Mouse (Mus musculus): ENCODE data around the gene Rsph1. TPM values are rescaled to one million over a fixed set of nuclear protein-coding genes. Genes with fewer than 3 reads are reported as not detected.
A peak's percentile ranks its signal among the peaks of the same experiment; 100 is the strongest.

Gene Rsph1
- total RNA-seq, 2 experiments from 2014 or later = 13.5 to 20.8 TPM

- no peak for DNase-seq (ENCODE audit: low spot score in 2 of 2)
Observed at GRCm38 (mm10) chr17:31304895-31305775, 28.0 kb upstream of the Rsph1 start.

GRCm38 (mm10) chr17:31303401-31303800 lies 26.2 kb upstream of the Rsph1 start:
- DNase-seq (ENCODE audit: low spot score in 2 of 2) = no peak

- no peak for DNase-seq (ENCODE audit: low spot score in 2 of 2)
Observed at GRCm38 (mm10) chr17:31300736-31301135, 23.6 kb upstream of the Rsph1 start.

- no peak for DNase-seq (ENCODE audit: low spot score in 2 of 2)
Observed at GRCm38 (mm10) chr17:31299981-31300380, 22.8 kb upstream of the Rsph1 start.

- DNase-seq (ENCODE audit: low spot score in 2 of 2) = no peak
Observed at GRCm38 (mm10) chr17:31298419-31299209, 21.4 kb upstream of the Rsph1 start.

- DNase-seq (ENCODE audit: low spot score in 2 of 2) = no peak
Observed at GRCm38 (mm10) chr17:31297521-31297939, 20.3 kb upstream of the Rsph1 start.

GRCm38 (mm10) chr17:31295892-31296781 lies 19.0 kb upstream of the Rsph1 start:
- peak; percentile 63 to 75 for DNase-seq (ENCODE audit: low spot score in 2 of 2)

GRCm38 (mm10) chr17:31295215-31295891 lies 18.2 kb upstream of the Rsph1 start:
- DNase-seq (ENCODE audit: low spot score in 2 of 2) = peak in 1 of 2 experiments; percentile 41

GRCm38 (mm10) chr17:31294363-31295214 lies 17.4 kb upstream of the Rsph1 start:
- no peak for DNase-seq (ENCODE audit: low spot score in 2 of 2)

- DNase-seq (ENCODE audit: low spot score in 2 of 2) = no peak
Observed at GRCm38 (mm10) chr17:31290859-31291258, 13.7 kb upstream of the Rsph1 start.

- no peak for DNase-seq (ENCODE audit: low spot score in 2 of 2)
Observed at GRCm38 (mm10) chr17:31290311-31290710, 13.1 kb upstream of the Rsph1 start.

- DNase-seq (ENCODE audit: low spot score in 2 of 2) = no peak
Observed at GRCm38 (mm10) chr17:31288999-31289726, 12.0 kb upstream of the Rsph1 start.

- no peak for DNase-seq (ENCODE audit: low spot score in 2 of 2)
Observed at GRCm38 (mm10) chr17:31287216-31287615, 10.0 kb upstream of the Rsph1 start.

- no peak for DNase-seq (ENCODE audit: low spot score in 2 of 2)
Observed at GRCm38 (mm10) chr17:31286492-31286891, 9.3 kb upstream of the Rsph1 start, which contains the start of gene Slc37a1. Gene Slc37a1, plus strand, starts transcription at chr17:31286792.

GRCm38 (mm10) chr17:31285867-31286266 lies 8.7 kb upstream of the Rsph1 start:
- DNase-seq (ENCODE audit: low spot score in 2 of 2) = no peak

- DNase-seq (ENCODE audit: low spot score in 2 of 2) = no peak
Observed at GRCm38 (mm10) chr17:31282687-31283053, 5.5 kb upstream of the Rsph1 start.

GRCm38 (mm10) chr17:31281830-31282686 lies 4.9 kb upstream of the Rsph1 start:
- DNase-seq (ENCODE audit: low spot score in 2 of 2) = no peak

GRCm38 (mm10) chr17:31280269-31280668 lies 3.1 kb upstream of the Rsph1 start:
- DNase-seq (ENCODE audit: low spot score in 2 of 2) = no peak
